Mouse (Mus musculus) E14TG2a.4 (cell line): ENCODE measurements around the gene Samd14.
A peak's percentile ranks its signal among the peaks of the same experiment; 100 is the strongest.

ENCODE experiments used
- H3K27me3 ChIP-seq: 2 replicates; pipeline ENCODE4 v1.6.1; 2014; ENCODE audit warnings: low read length, control low read depth; ENCODE audit not compliant: insufficient read depth
- H3K36me3 ChIP-seq: 2 replicates; pipeline ENCODE4 v1.6.1; 2014; ENCODE audit warnings: low read length, control low read depth; ENCODE audit not compliant: insufficient read depth
- H3K4me1 ChIP-seq: replicated peaks from 2 replicates; pipeline ENCODE4 v1.6.1; 2014; ENCODE audit warnings: low read depth, low read length, control low read depth
- H3K4me3 ChIP-seq: replicated peaks from 2 replicates; pipeline ENCODE4 v1.5.1; 2014; ENCODE audit warnings: mild to moderate bottlenecking, low read length
- H3K9me3 ChIP-seq: 2 replicates; pipeline ENCODE4 v1.6.1; 2014; ENCODE audit warnings: low read length, control low read depth
- CTCF ChIP-seq: conservative IDR thresholded peaks from 2 replicates; pipeline ENCODE4 v1.5.1; 2014; ENCODE audit warnings: low read length
- NANOG ChIP-seq: IDR thresholded peaks from 2 replicates; pipeline ENCODE4 v1.6.1; 2014; ENCODE audit warnings: borderline replicate concordance, low read length, mixed read lengths
- POU5F1 ChIP-seq: IDR thresholded peaks from 2 replicates; pipeline ENCODE4 v1.6.1; 2014; ENCODE audit warnings: low read length, borderline replicate concordance

Gene Samd14

GRCm38 (mm10) chr11:95015484-95015883 is 5.8 kb downstream of the Samd14 start:
- Histone ChIP-seq H3K4me3 (no peak overlapping the region), H3K27me3 (peaks cover 96% of the 10 kb centered on the region), H3K4me1 (peaks cover 33% of the 10 kb centered on the region), H3K36me3 (no peaks in the 10 kb centered on the region), H3K9me3 (no peaks in the 10 kb centered on the region)
- TF ChIP-seq NANOG (no peak), CTCF (no peak), POU5F1 (no peak)

- TF ChIP-seq CTCF: peak; percentile 83
- TF ChIP-seq NANOG: no peak
- no peaks in the 10 kb centered on the region for H3K9me3 ChIP-seq
- peaks cover 27% of the 10 kb centered on the region for H3K4me1 ChIP-seq
- H3K27me3 ChIP-seq: peaks cover 74% of the 10 kb centered on the region
- no peak overlapping the region for H3K4me3 ChIP-seq
- H3K36me3 ChIP-seq: no peaks in the 10 kb centered on the region
These were observed 12.7 kb downstream of the Samd14 start for GRCm38 (mm10) chr11:95022237-95022992.

- TF ChIP-seq POU5F1 (no peak), CTCF (no peak), NANOG (no peak)
- Histone ChIP-seq H3K4me1 (peaks cover 37% of the 10 kb centered on the region), H3K4me3 (no peak overlapping the region), H3K9me3 (no peaks in the 10 kb centered on the region), H3K27me3 (peaks cover 67% of the 10 kb centered on the region), H3K36me3 (no peaks in the 10 kb centered on the region)
These were observed 13.8 kb downstream of the Samd14 start for GRCm38 (mm10) chr11:95023481-95023880.

- H3K4me1 ChIP-seq: peaks cover 37% of the 10 kb centered on the region
- H3K36me3 ChIP-seq: no peaks in the 10 kb centered on the region
These were observed 14.9 kb downstream of the Samd14 start for GRCm38 (mm10) chr11:95024439-95025184.

GRCm38 (mm10) chr11:95025227-95026012 is 15.7 kb downstream of the Samd14 start:
- H3K27me3 ChIP-seq: peaks cover 48% of the 10 kb centered on the region
- TF ChIP-seq NANOG: no peak
- TF ChIP-seq POU5F1: no peak
- no peak for TF ChIP-seq CTCF
- peak overlapping the region; percentile 71 for H3K4me3 ChIP-seq

More at GRCm38 (mm10) chr11:95024439-95025184, 14.9 kb downstream of the Samd14 start:
- H3K9me3 ChIP-seq: 0 out of 2 replicates have a peak, but pooled peaks cover 2% of the 10 kb centered on the region
- peaks cover 56% of the 10 kb centered on the region for H3K27me3 ChIP-seq
- TF ChIP-seq CTCF (no peak), NANOG (no peak), POU5F1 (no peak)
- H3K4me3 ChIP-seq: peak overlapping the region; percentile 71

GRCm38 (mm10) chr11:95026090-95026542 is 16.4 kb downstream of the Samd14 start:
- 0 out of 2 replicates have a peak, but pooled peaks cover 5% of the 10 kb centered on the region for H3K9me3 ChIP-seq
- no peaks in the 10 kb centered on the region for H3K36me3 ChIP-seq
- no peak for TF ChIP-seq CTCF
- no peak for TF ChIP-seq POU5F1
- no peak for TF ChIP-seq NANOG
- peaks cover 41% of the 10 kb centered on the region for H3K27me3 ChIP-seq
- H3K4me3 ChIP-seq: no peak overlapping the region
- H3K4me1 ChIP-seq: peaks cover 30% of the 10 kb centered on the region

More at GRCm38 (mm10) chr11:95025227-95026012, 15.7 kb downstream of the Samd14 start:
- no peaks in the 10 kb centered on the region for H3K36me3 ChIP-seq
- peaks cover 30% of the 10 kb centered on the region for H3K4me1 ChIP-seq
- H3K9me3 ChIP-seq: 0 out of 2 replicates have a peak, but pooled peaks cover 5% of the 10 kb centered on the region

GRCm38 (mm10) chr11:95026849-95027248 is 17.2 kb downstream of the Samd14 start:
- no peak overlapping the region for H3K4me3 ChIP-seq
- no peaks in the 10 kb centered on the region for H3K36me3 ChIP-seq
- peaks cover 34% of the 10 kb centered on the region for H3K27me3 ChIP-seq
- H3K4me1 ChIP-seq: peaks cover 35% of the 10 kb centered on the region
- no peak for TF ChIP-seq NANOG
- TF ChIP-seq CTCF: no peak
- no peak for TF ChIP-seq POU5F1
- H3K9me3 ChIP-seq: 0 out of 2 replicates have a peak, but pooled peaks cover 5% of the 10 kb centered on the region

- peaks cover 31% of the 10 kb centered on the region for H3K27me3 ChIP-seq
- no peak overlapping the region for H3K4me3 ChIP-seq
- H3K4me1 ChIP-seq: peaks cover 41% of the 10 kb centered on the region
- TF ChIP-seq NANOG: no peak
- TF ChIP-seq POU5F1: no peak
- no peak for TF ChIP-seq CTCF
- 0 out of 2 replicates have a peak, but pooled peaks cover 5% of the 10 kb centered on the region for H3K9me3 ChIP-seq
- H3K36me3 ChIP-seq: no peaks in the 10 kb centered on the region
These were observed 18.3 kb downstream of the Samd14 start for GRCm38 (mm10) chr11:95027850-95028470.
